Mouse (Mus musculus): ENCODE measurements around the gene Rbm8a2.

DNA sequence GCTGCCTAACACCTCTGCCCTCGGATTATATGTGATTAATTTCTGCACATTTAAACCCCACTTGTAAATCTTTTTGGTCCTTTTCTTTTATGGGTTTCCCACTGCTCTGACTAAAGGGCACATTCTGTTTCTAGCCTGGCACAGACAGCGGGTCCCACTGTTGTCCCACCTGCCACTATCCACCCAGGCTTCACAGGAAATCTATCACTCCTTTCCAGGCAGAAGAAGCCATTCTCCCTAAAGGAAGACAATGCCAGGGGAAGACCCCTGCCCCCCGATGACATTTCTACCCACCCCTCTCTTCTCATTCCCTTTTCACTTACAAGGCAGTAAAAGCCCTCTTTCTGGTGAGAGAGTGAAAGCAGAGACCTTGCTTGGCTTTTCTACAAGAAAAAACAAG, 37.2 kb upstream of the Rbm8a2 start:
- TF ChIP-seq CTCF (IDR thresholded peaks at IDR 0.05; ENCODE audit: borderline replicate concordance, insufficient read depth, low read length) (no peak), POLR2A (IDR thresholded peaks at IDR 0.05; ENCODE audit: low read depth, low read length) (no peak)

Data from embryonic fibroblast, embryonic 13.5 days (primary cell).